Comparison of ENCODE assay signal across 28 mouse cellular contexts in genomic region chr17:35055691-35056495, GRCm38 (mm10). TPM values are rescaled to one million over a fixed set of nuclear protein-coding genes. Genes with fewer than 3 reads are reported as not detected.
DNase-seq lines count a peak whose midpoint lies in the region; ATAC-seq lines count a peak whose summit lies in the region.
"Had no signal": no experiment of that assay in that cellular context is flagged by ENCODE, and none has a peak within 500 bp of the region (broad histone marks: within the 10 kb centered on the region; RNA-seq: fewer than 3 reads in every experiment).

No protein-coding gene starts in this region.

- H3K9me3 ChIP-seq in intestine, embryonic 15.5 days: 0 out of 2 replicates have a peak, but pooled peaks cover 4% of the 10 kb centered on the region
- H3K9me3 ChIP-seq in intestine, embryonic 16.5 days (ENCODE audit: control insufficient read depth, low read length): no peaks in the 10 kb centered on the region
- no peaks in the 10 kb centered on the region for H3K9me3 ChIP-seq in liver, embryonic 13.5 days (replicated peaks)
- no peaks in the 10 kb centered on the region for H3K9me3 ChIP-seq in liver, embryonic 12.5 days (replicated peaks)
- H3K9me3 ChIP-seq: forebrain, embryonic 13.5 days; limb, embryonic 13.5 days; liver, embryonic 15.5 days; neural tube, embryonic 15.5 days had no signal

- H3K4me3 ChIP-seq in intestine, embryonic 15.5 days (replicated peaks): no peak overlapping the region
- no peak overlapping the region for H3K4me3 ChIP-seq in intestine, embryonic 16.5 days (ENCODE audit: low read length)
- H3K4me3 ChIP-seq in liver, embryonic 13.5 days (replicated peaks): no peak overlapping the region
- no peak overlapping the region for H3K4me3 ChIP-seq in liver, embryonic 12.5 days
- H3K4me3 ChIP-seq: forebrain, embryonic 13.5 days; limb, embryonic 13.5 days; liver, embryonic 15.5 days; neural tube, embryonic 15.5 days had no signal

- no peaks in the 10 kb centered on the region for H3K27me3 ChIP-seq in intestine, embryonic 15.5 days (replicated peaks)
- H3K27me3 ChIP-seq in intestine, embryonic 16.5 days (replicated peaks; ENCODE audit: control insufficient read depth, insufficient read depth, low read length): no peaks in the 10 kb centered on the region
- peaks cover 6% of the 10 kb centered on the region; the same call in 1 of the 2 replicates for H3K27me3 ChIP-seq in liver, embryonic 13.5 days
- H3K27me3 ChIP-seq in liver, embryonic 12.5 days (replicated peaks): 0 out of 2 replicates have a peak, but pooled peaks cover 4% of the 10 kb centered on the region
- H3K27me3 ChIP-seq: forebrain, embryonic 13.5 days; limb, embryonic 13.5 days; neural tube, embryonic 15.5 days had no signal

- peak; percentile 94 for DNase-seq in heart, adult 11 months
- no peak for DNase-seq in heart, postnatal 10 days
- no peak for DNase-seq in liver, embryonic 13.5 days
- DNase-seq in MN1 (ENCODE audit: low spot score): peak; percentile 43
- DNase-seq: adrenal gland, postnatal 25 days; cerebellum, adult 9-10 months; gastrocnemius, postnatal 36 days; kidney, adult 18-20 months; layer of hippocampus, adult 9-11 months; right cerebral cortex, adult 18-20 months; right cerebral cortex, postnatal 4 days; thymus, adult 18-20 months; thymus, postnatal 36 days had no signal

- H3K27ac ChIP-seq in intestine, embryonic 15.5 days: no peak overlapping the region
- no peak overlapping the region for H3K27ac ChIP-seq in intestine, embryonic 16.5 days (ENCODE audit: low read length)
- peak overlapping the region; percentile 6; the same call in 1 of the 2 replicates for H3K27ac ChIP-seq in liver, embryonic 13.5 days
- no peak overlapping the region; the same call in 1 of the 2 replicates for H3K27ac ChIP-seq in liver, embryonic 12.5 days
- H3K27ac ChIP-seq: forebrain, embryonic 13.5 days; hindbrain, postnatal 0 days; limb, embryonic 13.5 days; neural tube, embryonic 15.5 days had no signal

- 88% methylated on average over 7 of the region's 7 CpGs for WGBS in intestine, embryonic 15.5 days
- 84% methylated on average over 7 of the region's 7 CpGs for WGBS in intestine, embryonic 16.5 days
- WGBS in liver, embryonic 13.5 days (ENCODE audit: insufficient replicate concordance): 80% methylated on average over 7 of the region's 7 CpGs
- WGBS in liver, embryonic 12.5 days (ENCODE audit: insufficient replicate concordance): 82% methylated on average over 7 of the region's 7 CpGs

- peaks cover 26% of the 10 kb centered on the region for H3K36me3 ChIP-seq in intestine, embryonic 15.5 days
- H3K36me3 ChIP-seq in intestine, embryonic 16.5 days (ENCODE audit: control insufficient read depth, insufficient read depth, low read length): peaks cover 35% of the 10 kb centered on the region
- H3K36me3 ChIP-seq in liver, embryonic 13.5 days: peaks cover 66% of the 10 kb centered on the region
- peaks cover 69% of the 10 kb centered on the region for H3K36me3 ChIP-seq in liver, embryonic 12.5 days

- H3K9ac ChIP-seq in intestine, embryonic 15.5 days: 0 out of 2 replicates have a peak overlapping the region, but pooled peaks have one; percentile 18
- H3K9ac ChIP-seq in intestine, embryonic 16.5 days (ENCODE audit: low read depth, low read length): no peak overlapping the region
- 0 out of 2 replicates have a peak overlapping the region, but pooled peaks have one; percentile 15 for H3K9ac ChIP-seq in liver, embryonic 13.5 days
- H3K9ac ChIP-seq in liver, embryonic 12.5 days: no peak overlapping the region
- H3K9ac ChIP-seq: forebrain, embryonic 13.5 days; limb, embryonic 13.5 days; liver, embryonic 15.5 days; neural tube, embryonic 15.5 days had no signal

- intact Hi-C loops in heart, postnatal 10 days (cut with DNase I): no loop called here

- no peak for ATAC-seq in intestine, embryonic 15.5 days
- no peak for ATAC-seq in intestine, embryonic 16.5 days
- no peak for ATAC-seq in liver, embryonic 13.5 days (ENCODE audit: low read depth)
- ATAC-seq in liver, embryonic 12.5 days: no peak
- ATAC-seq: forebrain, embryonic 13.5 days; hindbrain, postnatal 0 days; lung, postnatal 0 days; midbrain, embryonic 16.5 days had no signal

- H3K4me2 ChIP-seq in intestine, embryonic 15.5 days (replicated peaks): no peak overlapping the region
- H3K4me2 ChIP-seq in intestine, embryonic 16.5 days (ENCODE audit: low read depth, low read length): no peak overlapping the region
- no peak overlapping the region for H3K4me2 ChIP-seq in liver, embryonic 13.5 days
- H3K4me2 ChIP-seq in liver, embryonic 12.5 days: no peak overlapping the region
- H3K4me2 ChIP-seq: forebrain, embryonic 13.5 days; limb, embryonic 13.5 days; liver, embryonic 15.5 days; neural tube, embryonic 15.5 days had no signal

- peaks cover 34% of the 10 kb centered on the region for H3K4me1 ChIP-seq in intestine, embryonic 15.5 days (replicated peaks)
- peaks cover 27% of the 10 kb centered on the region for H3K4me1 ChIP-seq in intestine, embryonic 16.5 days (ENCODE audit: control insufficient read depth, insufficient read depth, low read length)
- peaks cover 81% of the 10 kb centered on the region for H3K4me1 ChIP-seq in liver, embryonic 13.5 days (replicated peaks)
- peaks cover 75% of the 10 kb centered on the region for H3K4me1 ChIP-seq in liver, embryonic 12.5 days

RNA-seq across cellular contexts. Expression of gene Ddah2, which starts 2.9 kb away (rescaled TPM):
- total RNA-seq in heart, postnatal 10 days (2021): 10 to 100 TPM; 84.5 to 86.1 TPM
- polyA plus RNA-seq in intestine, embryonic 15.5 days (2015; fragmentation: Nextera tagmentation; extraction: Ambion mirVana): 185 and 190 TPM in 2 replicates
- polyA plus RNA-seq in intestine, embryonic 16.5 days (2015; fragmentation: Nextera tagmentation; extraction: Ambion mirVana): 146 and 170 TPM in 2 replicates
- polyA plus RNA-seq in liver, embryonic 13.5 days (2015; fragmentation: Nextera tagmentation; extraction: Ambion mirVana): 28.9 and 30.6 TPM in 2 replicates
- polyA plus RNA-seq in liver, embryonic 12.5 days (2016; fragmentation: Nextera tagmentation; extraction: Ambion mirVana): 49.0 and 49.1 TPM in 2 replicates

RNA-seq across cellular contexts. Expression of gene Clic1, which starts 6.1 kb away (rescaled TPM):
- total RNA-seq in heart, postnatal 10 days (2021): 100 to 1,000 TPM; 115 to 118 TPM
- 385 and 387 TPM in 2 replicates for polyA plus RNA-seq in intestine, embryonic 15.5 days (2015; fragmentation: Nextera tagmentation; extraction: Ambion mirVana)
- polyA plus RNA-seq in intestine, embryonic 16.5 days (2015; fragmentation: Nextera tagmentation; extraction: Ambion mirVana): 405 and 416 TPM in 2 replicates
- 141 and 147 TPM in 2 replicates for polyA plus RNA-seq in liver, embryonic 13.5 days (2015; fragmentation: Nextera tagmentation; extraction: Ambion mirVana)
- polyA plus RNA-seq in liver, embryonic 12.5 days (2016; fragmentation: Nextera tagmentation; extraction: Ambion mirVana): 160 and 162 TPM in 2 replicates

RNA-seq across cellular contexts. Expression of gene Ly6g6c, which starts 9.3 kb away (rescaled TPM):
- not detected for total RNA-seq in heart, postnatal 10 days (2021)
- polyA plus RNA-seq in intestine, embryonic 15.5 days (2015; fragmentation: Nextera tagmentation; extraction: Ambion mirVana): not detected in 2 replicates
- polyA plus RNA-seq in intestine, embryonic 16.5 days (2015; fragmentation: Nextera tagmentation; extraction: Ambion mirVana): 0.24 TPM in 1 of 2 replicates, not detected in the other
- polyA plus RNA-seq in liver, embryonic 13.5 days (2015; fragmentation: Nextera tagmentation; extraction: Ambion mirVana): 0.25 and 0.31 TPM in 2 replicates
- polyA plus RNA-seq in liver, embryonic 12.5 days (2016; fragmentation: Nextera tagmentation; extraction: Ambion mirVana): 0.41 and 0.44 TPM in 2 replicates
- total RNA-seq: adrenal gland, postnatal 25 days; gastrocnemius, adult 18-20 months; gastrocnemius, postnatal 36 days; hindbrain, postnatal 0 days; left cerebral cortex, adult 18-20 months; left cerebral cortex, postnatal 25 days; megakaryocyte-erythroid progenitor cell, adult 5-6 weeks had no signal
- polyA plus RNA-seq: forebrain, embryonic 13.5 days; heart, embryonic 14.5 days; hindbrain, postnatal 0 days; midbrain, embryonic 16.5 days; neural tube, embryonic 15.5 days had no signal

RNA-seq across cellular contexts. Expression of gene Msh5, which starts 9.3 kb away (rescaled TPM):
- total RNA-seq in heart, postnatal 10 days (2021): 1 to 10 TPM; 2.0 TPM
- polyA plus RNA-seq in intestine, embryonic 15.5 days (2015; fragmentation: Nextera tagmentation; extraction: Ambion mirVana): 3.0 and 3.1 TPM in 2 replicates
- 3.6 and 4.4 TPM in 2 replicates for polyA plus RNA-seq in intestine, embryonic 16.5 days (2015; fragmentation: Nextera tagmentation; extraction: Ambion mirVana)
- polyA plus RNA-seq in liver, embryonic 13.5 days (2015; fragmentation: Nextera tagmentation; extraction: Ambion mirVana): 3.2 and 3.4 TPM in 2 replicates
- polyA plus RNA-seq in liver, embryonic 12.5 days (2016; fragmentation: Nextera tagmentation; extraction: Ambion mirVana): 4.0 and 4.8 TPM in 2 replicates

RNA-seq across cellular contexts. Expression of gene Mpig6b, which starts 10.1 kb away (rescaled TPM):
- under 1 TPM; 0.55 to 0.77 TPM for total RNA-seq in heart, postnatal 10 days (2021)
- 0.23 and 0.35 TPM in 2 replicates for polyA plus RNA-seq in intestine, embryonic 15.5 days (2015; fragmentation: Nextera tagmentation; extraction: Ambion mirVana)
- 0.37 and 0.40 TPM in 2 replicates for polyA plus RNA-seq in intestine, embryonic 16.5 days (2015; fragmentation: Nextera tagmentation; extraction: Ambion mirVana)
- polyA plus RNA-seq in liver, embryonic 13.5 days (2015; fragmentation: Nextera tagmentation; extraction: Ambion mirVana): 4.1 and 5.2 TPM in 2 replicates
- 7.3 and 8.7 TPM in 2 replicates for polyA plus RNA-seq in liver, embryonic 12.5 days (2016; fragmentation: Nextera tagmentation; extraction: Ambion mirVana)
- total RNA-seq: gastrocnemius, adult 18-20 months; gastrocnemius, postnatal 36 days; hindbrain, postnatal 0 days; left cerebral cortex, adult 18-20 months; left cerebral cortex, postnatal 25 days; megakaryocyte-erythroid progenitor cell, adult 5-6 weeks had no signal

Comparison
In these comparisons a context has a peak if more than half of its experiments do, and no peak if none do; other contexts are left out.
1. DNase-seq: peak in heart, adult 11 months (single experiment) and MN1 (single experiment); none in heart, postnatal 10 days (0 of 2) and liver, embryonic 13.5 days (single experiment).
2. H3K9ac ChIP-seq: peak in intestine, embryonic 15.5 days (single experiment) and liver, embryonic 13.5 days (single experiment); none in intestine, embryonic 16.5 days (single experiment) and liver, embryonic 12.5 days (single experiment).